Mouse (Mus musculus): ENCODE results near the gene Islr2. TPM values are rescaled to one million over a fixed set of nuclear protein-coding genes. Genes with fewer than 3 reads are reported as not detected.

Gene Islr2
- total RNA-seq, 2 experiments from 2014 or later = 86.1 to 99.6 TPM

GRCm38 (mm10) chr9:58199381-58200269 lies 4.5 kb downstream of the Islr2 start:
- intact Hi-C loops (cut with DNase I) = loop anchor here (5.0 kb wide), 1 partner anchor 87 kb away; no protein-coding TSS in a partner anchor

GRCm38 (mm10) chr9:58198801-58199371 lies 5.2 kb downstream of the Islr2 start:
- DNase-seq (ENCODE audit: low spot score in 2 of 2) = peak; percentile 55 to 72
- intact Hi-C loops (cut with DNase I) = no loop called here

More at GRCm38 (mm10) chr9:58199381-58200269, 4.5 kb downstream of the Islr2 start:
- peak in 1 of 2 experiments; percentile 54 for DNase-seq (ENCODE audit: low spot score in 2 of 2)

- DNase-seq (ENCODE audit: low spot score in 2 of 2) = peak; percentile 64 to 81
- intact Hi-C loops (cut with DNase I) = no loop called here
These were observed 6.1 kb downstream of the Islr2 start for GRCm38 (mm10) chr9:58197781-58198701.

- intact Hi-C loops (cut with DNase I) = no loop called here
- DNase-seq (ENCODE audit: low spot score in 2 of 2) = no peak
These were observed 7.2 kb downstream of the Islr2 start for GRCm38 (mm10) chr9:58196610-58197567.

GRCm38 (mm10) chr9:58196141-58196540 lies 8.0 kb downstream of the Islr2 start:
- intact Hi-C loops (cut with DNase I) = no loop called here
- DNase-seq (ENCODE audit: low spot score in 2 of 2) = no peak

GRCm38 (mm10) chr9:58195671-58196070 lies 8.4 kb downstream of the Islr2 start:
- peak in 1 of 2 experiments; percentile 43 for DNase-seq (ENCODE audit: low spot score in 2 of 2)
- intact Hi-C loops (cut with DNase I) = no loop called here

GRCm38 (mm10) chr9:58194222-58194621 lies 9.9 kb downstream of the Islr2 start:
- no peak for DNase-seq (ENCODE audit: low spot score in 2 of 2)
- intact Hi-C loops (cut with DNase I) = no loop called here

GRCm38 (mm10) chr9:58184456-58184855 lies 19.7 kb downstream of the Islr2 start:
- intact Hi-C loops (cut with DNase I) = no loop called here
- peak in 1 of 2 experiments; percentile 29 for DNase-seq (ENCODE audit: low spot score in 2 of 2)

GRCm38 (mm10) chr9:58179390-58179789 lies 24.7 kb downstream of the Islr2 start:
- intact Hi-C loops (cut with DNase I) = no loop called here
- DNase-seq (ENCODE audit: low spot score in 2 of 2) = no peak

GRCm38 (mm10) chr9:58177165-58177564 lies 27.0 kb downstream of the Islr2 start:
- no peak for DNase-seq (ENCODE audit: low spot score in 2 of 2)
- intact Hi-C loops (cut with DNase I) = no loop called here

- peak; percentile 55 to 84 for DNase-seq (ENCODE audit: low spot score in 2 of 2)
- intact Hi-C loops (cut with DNase I) = loop anchor here (2.0 kb wide), 1 partner anchor 109 kb away; no protein-coding TSS in a partner anchor
These were observed 28.2 kb downstream of the Islr2 start for GRCm38 (mm10) chr9:58175745-58176487.

GRCm38 (mm10) chr9:58174818-58175251 lies 29.3 kb downstream of the Islr2 start:
- intact Hi-C loops (cut with DNase I) = loop anchor here (2.0 kb wide), 1 partner anchor 108 kb away; no protein-coding TSS in a partner anchor
- DNase-seq (ENCODE audit: low spot score in 2 of 2) = peak; percentile 39 to 78

- intact Hi-C loops (cut with DNase I) = no loop called here
These were observed 31.3 kb downstream of the Islr2 start for GRCm38 (mm10) chr9:58172863-58173262.

GRCm38 (mm10) chr9:58169426-58169825 lies 34.7 kb downstream of the Islr2 start:
- peak in 1 of 2 experiments; percentile 38 for DNase-seq (ENCODE audit: low spot score in 2 of 2)
- intact Hi-C loops (cut with DNase I) = no loop called here

More at GRCm38 (mm10) chr9:58172863-58173262, 31.3 kb downstream of the Islr2 start:
- DNase-seq (ENCODE audit: low spot score in 2 of 2) = no peak

GRCm38 (mm10) chr9:58168880-58169279 lies 35.2 kb downstream of the Islr2 start:
- DNase-seq (ENCODE audit: low spot score in 2 of 2) = no peak
- intact Hi-C loops (cut with DNase I) = no loop called here

- intact Hi-C loops (cut with DNase I) = no loop called here
- DNase-seq (ENCODE audit: low spot score in 2 of 2) = no peak
These were observed 38.3 kb downstream of the Islr2 start for GRCm38 (mm10) chr9:58165779-58166178.

- no peak for DNase-seq (ENCODE audit: low spot score in 2 of 2)
- intact Hi-C loops (cut with DNase I) = no loop called here
These were observed 41.0 kb downstream of the Islr2 start for GRCm38 (mm10) chr9:58163146-58163545.

GRCm38 (mm10) chr9:58162173-58162572 lies 41.9 kb downstream of the Islr2 start:
- intact Hi-C loops (cut with DNase I) = no loop called here
- DNase-seq (ENCODE audit: low spot score in 2 of 2) = no peak
